Mouse (Mus musculus): ENCODE measurements around the gene Foxp1.

- TF ChIP-seq CTCF (IDR thresholded peaks at IDR 0.05; ENCODE audit: extremely low read depth, insufficient read depth, insufficient read length, insufficient replicate concordance) (no peak), POLR2A (IDR thresholded peaks at IDR 0.05; ENCODE audit: low read depth, low read length) (no peak)
Measured at GRCm38 (mm10) chr6:99402370-99402769, 120.2 kb downstream of the Foxp1 start.
